Mouse (Mus musculus): ENCODE measurements around the gene Ttc23.

Gene Ttc23

GRCm38 (mm10) chr7:67644833-67645680 lies 2.2 kb upstream of the Ttc23 start, which contains the start of gene Lrrc28:
Lrrc28 (minus strand) TSS chr7:67645268.
- DNase-seq (ENCODE audit: low spot score), result peak; percentile 98

- DNase-seq (ENCODE audit: low spot score), result no peak
Observed at GRCm38 (mm10) chr7:67645681-67646014, 1.6 kb upstream of the Ttc23 start.

- no peak for DNase-seq (ENCODE audit: low spot score)
Observed at GRCm38 (mm10) chr7:67646131-67646530, 1.1 kb upstream of the Ttc23 start.

- no peak for DNase-seq (ENCODE audit: low spot score)
Observed at GRCm38 (mm10) chr7:67648376-67648775, 1.2 kb downstream of the Ttc23 start.

- DNase-seq (ENCODE audit: low spot score), result no peak
Observed at GRCm38 (mm10) chr7:67652211-67652610, 5.0 kb downstream of the Ttc23 start.

- DNase-seq (ENCODE audit: low spot score), result no peak
Observed at GRCm38 (mm10) chr7:67654668-67655067, 7.5 kb downstream of the Ttc23 start.

- no peak for DNase-seq (ENCODE audit: low spot score)
Observed at GRCm38 (mm10) chr7:67655186-67655585, 8.0 kb downstream of the Ttc23 start.

GRCm38 (mm10) chr7:67658110-67658509 lies 10.9 kb downstream of the Ttc23 start:
- no peak for DNase-seq (ENCODE audit: low spot score)

- no peak for DNase-seq (ENCODE audit: low spot score)
Observed at GRCm38 (mm10) chr7:67662424-67662823, 15.2 kb downstream of the Ttc23 start.

GRCm38 (mm10) chr7:67663981-67664694 lies 16.9 kb downstream of the Ttc23 start:
- DNase-seq (ENCODE audit: low spot score), result peak; percentile 48

- no peak for DNase-seq (ENCODE audit: low spot score)
Observed at GRCm38 (mm10) chr7:67670965-67671364, 23.8 kb downstream of the Ttc23 start.

- DNase-seq (ENCODE audit: low spot score), result peak; percentile 89
Observed at GRCm38 (mm10) chr7:67672650-67673049, 25.4 kb downstream of the Ttc23 start.

- DNase-seq (ENCODE audit: low spot score), result no peak
Observed at GRCm38 (mm10) chr7:67673656-67674055, 26.4 kb downstream of the Ttc23 start.

GRCm38 (mm10) chr7:67678878-67679499 lies 31.8 kb downstream of the Ttc23 start:
- no peak for DNase-seq (ENCODE audit: low spot score)

- no peak for DNase-seq (ENCODE audit: low spot score)
Observed at GRCm38 (mm10) chr7:67681078-67681477, 33.9 kb downstream of the Ttc23 start.

- no peak for DNase-seq (ENCODE audit: low spot score)
Observed at GRCm38 (mm10) chr7:67683006-67683405, 35.8 kb downstream of the Ttc23 start.

GRCm38 (mm10) chr7:67686545-67686944 lies 39.3 kb downstream of the Ttc23 start:
- peak; percentile 14 for DNase-seq (ENCODE audit: low spot score)

GRCm38 (mm10) chr7:67688281-67688680 lies 41.1 kb downstream of the Ttc23 start:
- DNase-seq (ENCODE audit: low spot score), result no peak

GRCm38 (mm10) chr7:67689793-67690192 lies 42.6 kb downstream of the Ttc23 start:
- DNase-seq (ENCODE audit: low spot score), result no peak

GRCm38 (mm10) chr7:67691036-67691435 lies 43.8 kb downstream of the Ttc23 start:
- DNase-seq (ENCODE audit: low spot score), result no peak

- DNase-seq (ENCODE audit: low spot score), result no peak
Observed at GRCm38 (mm10) chr7:67692141-67692540, 44.9 kb downstream of the Ttc23 start.

- no peak for DNase-seq (ENCODE audit: low spot score)
Observed at GRCm38 (mm10) chr7:67692791-67693538, 45.8 kb downstream of the Ttc23 start.
